Mouse (Mus musculus): ENCODE data around the gene Chid1. TPM values are rescaled to one million over a fixed set of nuclear protein-coding genes. Genes with fewer than 3 reads are reported as not detected.

Gene Chid1
- total and polyA plus RNA-seq, 2 experiments from 2014 or later, result 17.7 to 23.5 TPM

- Histone ChIP-seq H3K4me2 (ENCODE audit: low read depth, low read length) (no peak overlapping the region), H3K9me3 (replicated peaks; ENCODE audit: control insufficient read depth, low read length) (no peaks in the 10 kb centered on the region), H3K27ac (ENCODE audit: low read depth) (no peak overlapping the region), H3K36me3 (replicated peaks; ENCODE audit: control insufficient read depth, insufficient read depth, low read length) (0 out of 2 replicates have a peak, but pooled peaks cover 10% of the 10 kb centered on the region), H3K4me1 (ENCODE audit: control insufficient read depth, insufficient read depth) (peaks cover 20% of the 10 kb centered on the region), H3K4me3 (ENCODE audit: low read depth, low read length) (no peak overlapping the region), H3K9ac (replicated peaks; ENCODE audit: low read depth, low read length) (no peak overlapping the region), H3K27me3 (ENCODE audit: control insufficient read depth, insufficient read depth, low read length) (no peaks in the 10 kb centered on the region; the same call in 1 of the 2 replicates)
- ATAC-seq (ENCODE audit: insufficient read depth, low read depth) (no peak), DNase-seq (ENCODE audit: low spot score) (no peak)
- WGBS, result 70% methylated on average over 5 of the region's 5 CpGs
- TF ChIP-seq EP300 (IDR thresholded peaks at IDR 0.05; ENCODE audit: low read depth) (no peak), CTCF (IDR thresholded peaks at IDR 0.05; ENCODE audit: low read depth) (no peak)
Measured at GRCm38 (mm10) chr7:141484186-141485120, 55.2 kb downstream of the Chid1 start.

- H3K9me3 ChIP-seq (replicated peaks; ENCODE audit: control insufficient read depth, low read length), result no peaks in the 10 kb centered on the region
- peaks cover 23% of the 10 kb centered on the region for H3K4me1 ChIP-seq (ENCODE audit: control insufficient read depth, insufficient read depth)
- 79% methylated on average over 6 of the region's 6 CpGs for WGBS
- H3K9ac ChIP-seq (replicated peaks; ENCODE audit: low read depth, low read length), result no peak overlapping the region
- H3K27ac ChIP-seq (ENCODE audit: low read depth), result no peak overlapping the region
- H3K27me3 ChIP-seq (ENCODE audit: control insufficient read depth, insufficient read depth, low read length), result no peaks in the 10 kb centered on the region; the same call in 1 of the 2 replicates
- TF ChIP-seq CTCF (IDR thresholded peaks at IDR 0.05; ENCODE audit: low read depth) (no peak), EP300 (IDR thresholded peaks at IDR 0.05; ENCODE audit: low read depth) (no peak)
- H3K36me3 ChIP-seq (replicated peaks; ENCODE audit: control insufficient read depth, insufficient read depth, low read length), result 0 out of 2 replicates have a peak, but pooled peaks cover 7% of the 10 kb centered on the region
- DNase-seq (ENCODE audit: low spot score) (no peak), ATAC-seq (ENCODE audit: insufficient read depth, low read depth) (no peak)
- no peak overlapping the region for H3K4me2 ChIP-seq (ENCODE audit: low read depth, low read length)
- H3K4me3 ChIP-seq (ENCODE audit: low read depth, low read length), result no peak overlapping the region
Measured at GRCm38 (mm10) chr7:141483114-141483653, 56.5 kb downstream of the Chid1 start.

GRCm38 (mm10) chr7:141482531-141483024 lies 57.1 kb downstream of the Chid1 start:
- H3K9ac ChIP-seq (replicated peaks; ENCODE audit: low read depth, low read length), result peak overlapping the region; percentile 45; the same call in 1 of the 2 replicates
- 0 out of 2 replicates have a peak, but pooled peaks cover 7% of the 10 kb centered on the region for H3K36me3 ChIP-seq (replicated peaks; ENCODE audit: control insufficient read depth, insufficient read depth, low read length)
- H3K4me1 ChIP-seq (ENCODE audit: control insufficient read depth, insufficient read depth), result peaks cover 30% of the 10 kb centered on the region
- peak overlapping the region; percentile 98 for H3K4me2 ChIP-seq (ENCODE audit: low read depth, low read length)
- H3K9me3 ChIP-seq (replicated peaks; ENCODE audit: control insufficient read depth, low read length), result no peaks in the 10 kb centered on the region
- no peaks in the 10 kb centered on the region; the same call in 1 of the 2 replicates for H3K27me3 ChIP-seq (ENCODE audit: control insufficient read depth, insufficient read depth, low read length)
- DNase-seq (ENCODE audit: low spot score), result no peak
- no peak for ATAC-seq (ENCODE audit: insufficient read depth, low read depth)
- 18% methylated on average over 11 of the region's 11 CpGs for WGBS
- TF ChIP-seq CTCF (IDR thresholded peaks at IDR 0.05; ENCODE audit: low read depth) (no peak), EP300 (IDR thresholded peaks at IDR 0.05; ENCODE audit: low read depth) (no peak)
- no peak overlapping the region for H3K27ac ChIP-seq (ENCODE audit: low read depth)
- H3K4me3 ChIP-seq (ENCODE audit: low read depth, low read length), result peak overlapping the region; percentile 52

GRCm38 (mm10) chr7:141481498-141482401 lies 57.9 kb downstream of the Chid1 start:
- Histone ChIP-seq H3K9me3 (replicated peaks; ENCODE audit: control insufficient read depth, low read length) (no peaks in the 10 kb centered on the region), H3K27ac (ENCODE audit: low read depth) (no peak overlapping the region), H3K36me3 (replicated peaks; ENCODE audit: control insufficient read depth, insufficient read depth, low read length) (0 out of 2 replicates have a peak, but pooled peaks cover 7% of the 10 kb centered on the region), H3K9ac (replicated peaks; ENCODE audit: low read depth, low read length) (peak overlapping the region; percentile 45; the same call in 1 of the 2 replicates), H3K27me3 (ENCODE audit: control insufficient read depth, insufficient read depth, low read length) (no peaks in the 10 kb centered on the region; the same call in 1 of the 2 replicates), H3K4me1 (ENCODE audit: control insufficient read depth, insufficient read depth) (peaks cover 38% of the 10 kb centered on the region), H3K4me2 (ENCODE audit: low read depth, low read length) (peak overlapping the region; percentile 98), H3K4me3 (ENCODE audit: low read depth, low read length) (peak overlapping the region; percentile 52)
- TF ChIP-seq EP300 (IDR thresholded peaks at IDR 0.05; ENCODE audit: low read depth) (no peak), CTCF (IDR thresholded peaks at IDR 0.05; ENCODE audit: low read depth) (peak; percentile 39)
- ATAC-seq (ENCODE audit: insufficient read depth, low read depth) (0 out of 2 replicates have a peak, but pooled peaks have one; percentile 22), DNase-seq (ENCODE audit: low spot score) (no peak)
- WGBS, result under 1% methylated on average over 72 of the region's 81 CpGs
